Mouse (Mus musculus): Measurements from ENCODE around the gene Mllt3.

- TF ChIP-seq GATA1 (IDR thresholded peaks at IDR 0.05; ENCODE audit: borderline replicate concordance, low read length) (no peak), FLI1 (IDR thresholded peaks at IDR 0.05; ENCODE audit: low read length) (no peak)
These were observed 139.7 kb downstream of the Mllt3 start for GRCm38 (mm10) chr4:87893498-87893897.

Data from megakaryocyte, embryonic 14.5 days (primary cell).